Mouse (Mus musculus) heart, embryonic 12.5 days (tissue): ENCODE data around the gene Syt13. TPM values are rescaled to one million over a fixed set of nuclear protein-coding genes. Genes with fewer than 3 reads are reported as not detected.

Experiments
- ATAC-seq: fragments of 200-750 bp; cut with Nextera tagmentation; 2 replicates; pipeline ENCODE4 v1.8.0; 2017; ENCODE audit warnings: moderate TSS enrichment, moderate library complexity; ENCODE audit not compliant: insufficient number of reproducible peaks, low FRiP score
- H3K27ac ChIP-seq: fragments of 300-500 bp; sonication (generic); 2 replicates; pipeline ENCODE4 v1.5.1; 2016; ENCODE audit warnings: mild to moderate bottlenecking, moderate library complexity; ENCODE audit not compliant: poor library complexity, severe bottlenecking
- H3K27me3 ChIP-seq: fragments of 300-500 bp; sonication (generic); replicated peaks from 2 replicates; pipeline ENCODE4 v1.6.1; 2016; ENCODE audit warnings: mild to moderate bottlenecking, moderate library complexity
- H3K36me3 ChIP-seq: fragments of 300-500 bp; sonication (generic); 2 replicates; pipeline ENCODE4 v1.6.1; 2016; ENCODE audit warnings: mild to moderate bottlenecking, moderate library complexity
- H3K4me1 ChIP-seq: fragments of 300-500 bp; sonication (generic); replicated peaks from 2 replicates; pipeline ENCODE4 v1.6.1; 2016; ENCODE audit warnings: mild to moderate bottlenecking
- H3K4me2 ChIP-seq: fragments of 300-500 bp; sonication (generic); 2 replicates; pipeline ENCODE4 v1.6.1; 2016; ENCODE audit warnings: mild to moderate bottlenecking, moderate library complexity
- H3K4me3 ChIP-seq: fragments of 300-500 bp; sonication (generic); 2 replicates; pipeline ENCODE4 v1.5.1; 2016; ENCODE audit warnings: mild to moderate bottlenecking
- H3K9ac ChIP-seq: fragments of 300-500 bp; sonication (generic); 2 replicates; pipeline ENCODE4 v1.6.1; 2016; ENCODE audit warnings: mild to moderate bottlenecking, moderate library complexity
- H3K9me3 ChIP-seq: fragments of 300-500 bp; sonication (generic); replicated peaks from 2 replicates; pipeline ENCODE4 v1.6.1; 2016; ENCODE audit warnings: mild to moderate bottlenecking, moderate library complexity
- WGBS: fragments of 180-500 bp; shearing (Covaris S2); methylation state at CpG from one replicate; pipeline ENCODE4 v1.1.7; 2016; 5-methylcytosine and 5-hydroxymethylcytosine counted together
- polyA plus RNA-seq: library from polyadenylated mRNA; unstranded; fragments of >200 nt; fragmentation: Nextera tagmentation; extraction: Ambion mirVana; gene quantifications from 2 replicates; pipeline ENCODE4 v1.2.1, GENCODE M21; 2016

Gene Syt13
- polyA plus RNA-seq, 1 experiment from 2014 or later = 0.52 TPM

GRCm38 (mm10) chr2:92929696-92930095 lies 14.8 kb downstream of the Syt13 start:
- Histone ChIP-seq H3K36me3 (no peaks in the 10 kb centered on the region), H3K4me1 (peaks cover 3% of the 10 kb centered on the region; the same call in 1 of the 2 replicates), H3K9ac (no peak overlapping the region), H3K27me3 (no peaks in the 10 kb centered on the region; the same call in 1 of the 2 replicates), H3K9me3 (peaks cover 6% of the 10 kb centered on the region; the same call in 1 of the 2 replicates), H3K4me3 (no peak overlapping the region), H3K27ac (no peak overlapping the region), H3K4me2 (no peak overlapping the region)
- WGBS = 68% methylated on average over 5 of the region's 5 CpGs
- no peak for ATAC-seq

- H3K36me3 ChIP-seq = no peaks in the 10 kb centered on the region
- peaks cover 4% of the 10 kb centered on the region; the same call in 1 of the 2 replicates for H3K4me1 ChIP-seq
- H3K9ac ChIP-seq = no peak overlapping the region
- H3K9me3 ChIP-seq = peaks cover 6% of the 10 kb centered on the region; the same call in 1 of the 2 replicates
- ATAC-seq = no peak
- no peak overlapping the region for H3K4me2 ChIP-seq
- no peaks in the 10 kb centered on the region for H3K27me3 ChIP-seq
- H3K27ac ChIP-seq = no peak overlapping the region
- 62% methylated on average over 7 of the region's 7 CpGs for WGBS
- H3K4me3 ChIP-seq = no peak overlapping the region
These were observed 16.2 kb downstream of the Syt13 start for GRCm38 (mm10) chr2:92931061-92931460.

- H3K4me1 ChIP-seq = peaks cover 4% of the 10 kb centered on the region; the same call in 1 of the 2 replicates
These were observed 18.5 kb downstream of the Syt13 start for GRCm38 (mm10) chr2:92933379-92933778.

GRCm38 (mm10) chr2:92934312-92934982 lies 19.5 kb downstream of the Syt13 start:
- Histone ChIP-seq H3K4me3 (no peak overlapping the region), H3K9me3 (no peaks in the 10 kb centered on the region), H3K4me1 (peaks cover 4% of the 10 kb centered on the region; the same call in 1 of the 2 replicates), H3K9ac (no peak overlapping the region), H3K27ac (no peak overlapping the region), H3K27me3 (no peaks in the 10 kb centered on the region), H3K36me3 (no peaks in the 10 kb centered on the region), H3K4me2 (no peak overlapping the region)
- ATAC-seq = no peak
- 21% methylated on average over 10 of the region's 10 CpGs for WGBS

More at GRCm38 (mm10) chr2:92933379-92933778, 18.5 kb downstream of the Syt13 start:
- H3K4me2 ChIP-seq = no peak overlapping the region
- H3K9me3 ChIP-seq = no peaks in the 10 kb centered on the region
- H3K9ac ChIP-seq = no peak overlapping the region
- no peak overlapping the region for H3K27ac ChIP-seq
- ATAC-seq = no peak
- no peak overlapping the region for H3K4me3 ChIP-seq
- WGBS = 73% methylated on average over 6 of the region's 6 CpGs
- no peaks in the 10 kb centered on the region for H3K36me3 ChIP-seq
- H3K27me3 ChIP-seq = no peaks in the 10 kb centered on the region

- Histone ChIP-seq H3K9me3 (no peaks in the 10 kb centered on the region), H3K4me3 (no peak overlapping the region)
- WGBS = 63% methylated on average over 3 of the region's 3 CpGs
These were observed 20.6 kb downstream of the Syt13 start for GRCm38 (mm10) chr2:92935483-92935882.

GRCm38 (mm10) chr2:92938063-92938462 lies 23.2 kb downstream of the Syt13 start:
- no peak overlapping the region for H3K27ac ChIP-seq
- WGBS = 81% methylated on average over 5 of the region's 5 CpGs
- H3K9ac ChIP-seq = no peak overlapping the region
- H3K4me1 ChIP-seq = peaks cover 5% of the 10 kb centered on the region
- H3K4me3 ChIP-seq = no peak overlapping the region
- no peaks in the 10 kb centered on the region for H3K36me3 ChIP-seq
- no peak for ATAC-seq
- no peak overlapping the region for H3K4me2 ChIP-seq
- H3K27me3 ChIP-seq = no peaks in the 10 kb centered on the region
- H3K9me3 ChIP-seq = no peaks in the 10 kb centered on the region

More at GRCm38 (mm10) chr2:92935483-92935882, 20.6 kb downstream of the Syt13 start:
- H3K4me1 ChIP-seq = peaks cover 4% of the 10 kb centered on the region; the same call in 1 of the 2 replicates
- H3K27me3 ChIP-seq = no peaks in the 10 kb centered on the region
- ATAC-seq = no peak
- no peak overlapping the region for H3K9ac ChIP-seq
- no peak overlapping the region for H3K27ac ChIP-seq
- no peak overlapping the region for H3K4me2 ChIP-seq
- H3K36me3 ChIP-seq = no peaks in the 10 kb centered on the region

GRCm38 (mm10) chr2:92938827-92939226 lies 23.9 kb downstream of the Syt13 start:
- H3K36me3 ChIP-seq = no peaks in the 10 kb centered on the region
- no peaks in the 10 kb centered on the region for H3K27me3 ChIP-seq
- no peak overlapping the region for H3K9ac ChIP-seq
- peaks cover 11% of the 10 kb centered on the region for H3K4me1 ChIP-seq
- 94% methylated on average over 7 of the region's 7 CpGs for WGBS
- no peak overlapping the region for H3K4me3 ChIP-seq
- H3K9me3 ChIP-seq = no peaks in the 10 kb centered on the region
- H3K27ac ChIP-seq = no peak overlapping the region
- H3K4me2 ChIP-seq = no peak overlapping the region
- no peak for ATAC-seq

- H3K36me3 ChIP-seq = no peaks in the 10 kb centered on the region
- no peak overlapping the region for H3K4me2 ChIP-seq
- H3K4me3 ChIP-seq = no peak overlapping the region
- H3K9ac ChIP-seq = no peak overlapping the region
- H3K4me1 ChIP-seq = peaks cover 9% of the 10 kb centered on the region
- no peak overlapping the region for H3K27ac ChIP-seq
- ATAC-seq = no peak
- H3K9me3 ChIP-seq = no peaks in the 10 kb centered on the region
- 81% methylated on average over 9 of the region's 9 CpGs for WGBS
- H3K27me3 ChIP-seq = 0 out of 2 replicates have a peak, but pooled peaks cover 3% of the 10 kb centered on the region
These were observed 26.1 kb downstream of the Syt13 start for GRCm38 (mm10) chr2:92940963-92941362.

- ATAC-seq = no peak
- 79% methylated on average over 3 of the region's 3 CpGs for WGBS
- Histone ChIP-seq H3K4me1 (peaks cover 9% of the 10 kb centered on the region), H3K9ac (no peak overlapping the region), H3K9me3 (no peaks in the 10 kb centered on the region), H3K27ac (no peak overlapping the region), H3K4me2 (no peak overlapping the region), H3K27me3 (0 out of 2 replicates have a peak, but pooled peaks cover 6% of the 10 kb centered on the region), H3K36me3 (no peaks in the 10 kb centered on the region), H3K4me3 (no peak overlapping the region)
These were observed 26.6 kb downstream of the Syt13 start for GRCm38 (mm10) chr2:92941463-92941862.

GRCm38 (mm10) chr2:92943406-92943805 lies 28.5 kb downstream of the Syt13 start:
- Histone ChIP-seq H3K9ac (no peak overlapping the region), H3K4me2 (no peak overlapping the region), H3K27me3 (peaks cover 20% of the 10 kb centered on the region; the same call in 1 of the 2 replicates), H3K9me3 (no peaks in the 10 kb centered on the region), H3K36me3 (no peaks in the 10 kb centered on the region), H3K4me1 (peaks cover 16% of the 10 kb centered on the region), H3K27ac (no peak overlapping the region), H3K4me3 (no peak overlapping the region)
- ATAC-seq = no peak
- 52% methylated on average over 3 of the region's 3 CpGs for whole genome bisulfite sequencing

- Histone ChIP-seq H3K9ac (no peak overlapping the region), H3K4me2 (no peak overlapping the region), H3K4me1 (peaks cover 18% of the 10 kb centered on the region), H3K36me3 (no peaks in the 10 kb centered on the region), H3K9me3 (no peaks in the 10 kb centered on the region), H3K4me3 (no peak overlapping the region), H3K27ac (no peak overlapping the region), H3K27me3 (peaks cover 20% of the 10 kb centered on the region; the same call in 1 of the 2 replicates)
- 78% methylated on average over 3 of the region's 3 CpGs for WGBS
- no peak for ATAC-seq
These were observed 29.5 kb downstream of the Syt13 start for GRCm38 (mm10) chr2:92944356-92944755.
